Mouse (Mus musculus) activated CD4-positive, CD25-positive, alpha-beta regulatory T cell, adult 4 months (primary cell): ENCODE data around the gene Wbp1l. TPM values are rescaled to one million over a fixed set of nuclear protein-coding genes. Genes with fewer than 3 reads are reported as not detected.
"Not testable (repeated sequence)": the region's sequence is repeated elsewhere in the genome, so short reads cannot be mapped to it uniquely, and the experiment has no call there.

ENCODE experiments used
- ATAC-seq: one replicate; pipeline ENCODE4 v1.8.0; 2017
- polyA plus RNA-seq, 2 experiments: library from polyadenylated mRNA; unstranded; fragments of 100-300 nt; shearing (Covaris generic); gene quantifications; one replicate each; pipeline ENCODE4 v1.2.1; 2017

Gene Wbp1l
- polyA plus RNA-seq, result 10 to 100 TPM; 19.7 to 20.0 TPM

GRCm38 (mm10) chr19:46598720-46599252 lies at the start of gene Wbp1l:
Wbp1l (plus strand) TSS chr19:46599084.
- ATAC-seq, result peak; percentile 99

- no peak for ATAC-seq
These were observed 48.5 kb upstream of the Wbp1l start for GRCm38 (mm10) chr19:46550385-46550784.

GRCm38 (mm10) chr19:46552496-46552895 lies 46.4 kb upstream of the Wbp1l start:
- no peak for ATAC-seq

GRCm38 (mm10) chr19:46553541-46553955 lies 45.3 kb upstream of the Wbp1l start:
- no peak for ATAC-seq

GRCm38 (mm10) chr19:46558009-46558408 lies 40.9 kb upstream of the Wbp1l start:
- no peak for ATAC-seq

GRCm38 (mm10) chr19:46558631-46559030 lies 40.3 kb upstream of the Wbp1l start:
- no peak for ATAC-seq

GRCm38 (mm10) chr19:46562132-46562531 lies 36.8 kb upstream of the Wbp1l start:
- no peak for ATAC-seq

- no peak for ATAC-seq
These were observed 36.0 kb upstream of the Wbp1l start for GRCm38 (mm10) chr19:46562581-46563515.

GRCm38 (mm10) chr19:46563603-46564002 lies 35.3 kb upstream of the Wbp1l start:
- no peak for ATAC-seq

GRCm38 (mm10) chr19:46564043-46564462 lies 34.8 kb upstream of the Wbp1l start:
- ATAC-seq, result no peak

GRCm38 (mm10) chr19:46571211-46571877 lies 27.5 kb upstream of the Wbp1l start:
- not testable (repeated sequence) for ATAC-seq

GRCm38 (mm10) chr19:46571878-46572244 lies 27.0 kb upstream of the Wbp1l start:
- no peak for ATAC-seq

- ATAC-seq, result no peak
These were observed 26.3 kb upstream of the Wbp1l start for GRCm38 (mm10) chr19:46572548-46572947.

- ATAC-seq, result peak; percentile 86
These were observed 25.6 kb upstream of the Wbp1l start, which contains the start of the genes Arl3 and Sfxn2 for GRCm38 (mm10) chr19:46572951-46573937. Arl3 (minus strand) TSS chr19:46573198. Sfxn2 (plus strand) TSS chr19:46573365.

GRCm38 (mm10) chr19:46573990-46574389 lies 24.9 kb upstream of the Wbp1l start:
- no peak for ATAC-seq

- no peak for ATAC-seq
These were observed 23.7 kb upstream of the Wbp1l start for GRCm38 (mm10) chr19:46575196-46575595.

GRCm38 (mm10) chr19:46587823-46588508 lies 10.9 kb upstream of the Wbp1l start:
- ATAC-seq, result peak; percentile 57

GRCm38 (mm10) chr19:46591575-46591974 lies 7.3 kb upstream of the Wbp1l start:
- ATAC-seq, result no peak

GRCm38 (mm10) chr19:46592751-46593439 lies 6.0 kb upstream of the Wbp1l start:
- ATAC-seq, result no peak

GRCm38 (mm10) chr19:46598187-46598586 lies 697 bp upstream of the Wbp1l start:
- no peak for ATAC-seq
